Mouse (Mus musculus): ENCODE measurements around the gene Pigb. TPM values are rescaled to one million over a fixed set of nuclear protein-coding genes. Genes with fewer than 3 reads are reported as not detected.
"Not testable (repeated sequence)": the region's sequence is repeated elsewhere in the genome, so short reads cannot be mapped to it uniquely, and the experiment has no call there.

Pigb gene
- polyA plus RNA-seq (2012; rRNA removed): 18.3 and 24.3 TPM in 2 replicates

GRCm38 (mm10) chr9:73040080-73040479, at the start of gene Pigb:
Gene Pigb, minus strand, starts transcription at chr9:73040378.
- DNase-seq (ENCODE audit: extremely low spot score in 1 of 2, low spot score in 1 of 2): no peak

GRCm38 (mm10) chr9:73089222-73089920, 49.2 kb upstream of the Pigb start:
- no peak for DNase-seq (ENCODE audit: extremely low spot score in 1 of 2, low spot score in 1 of 2)

GRCm38 (mm10) chr9:73087581-73087980, 47.4 kb upstream of the Pigb start:
- no peak for DNase-seq (ENCODE audit: extremely low spot score in 1 of 2, low spot score in 1 of 2)

- no peak for DNase-seq (ENCODE audit: extremely low spot score in 1 of 2, low spot score in 1 of 2)
Observed at GRCm38 (mm10) chr9:73087121-73087520, 46.9 kb upstream of the Pigb start.

GRCm38 (mm10) chr9:73085845-73086244, 45.7 kb upstream of the Pigb start:
- DNase-seq (ENCODE audit: extremely low spot score in 1 of 2, low spot score in 1 of 2): no peak

GRCm38 (mm10) chr9:73083956-73084355, 43.8 kb upstream of the Pigb start:
- no peak for DNase-seq (ENCODE audit: extremely low spot score in 1 of 2, low spot score in 1 of 2)

GRCm38 (mm10) chr9:73082291-73083000, 42.3 kb upstream of the Pigb start:
- DNase-seq (ENCODE audit: extremely low spot score in 1 of 2, low spot score in 1 of 2): no peak

GRCm38 (mm10) chr9:73079801-73080325, 39.7 kb upstream of the Pigb start:
- DNase-seq (ENCODE audit: extremely low spot score in 1 of 2, low spot score in 1 of 2): no peak

- not testable (repeated sequence) for DNase-seq (ENCODE audit: extremely low spot score in 1 of 2, low spot score in 1 of 2)
Observed at GRCm38 (mm10) chr9:73079349-73079748, 39.2 kb upstream of the Pigb start.

- no peak for DNase-seq (ENCODE audit: extremely low spot score in 1 of 2, low spot score in 1 of 2)
Observed at GRCm38 (mm10) chr9:73073169-73073568, 33.0 kb upstream of the Pigb start.

- no peak for DNase-seq (ENCODE audit: extremely low spot score in 1 of 2, low spot score in 1 of 2)
Observed at GRCm38 (mm10) chr9:73072426-73072825, 32.2 kb upstream of the Pigb start.

- DNase-seq (ENCODE audit: extremely low spot score in 1 of 2, low spot score in 1 of 2): peak in 1 of 2 experiments; percentile 37
Observed at GRCm38 (mm10) chr9:73070971-73071659, 30.9 kb upstream of the Pigb start.

- DNase-seq (ENCODE audit: extremely low spot score in 1 of 2, low spot score in 1 of 2): no peak
Observed at GRCm38 (mm10) chr9:73068688-73069087, 28.5 kb upstream of the Pigb start.

GRCm38 (mm10) chr9:73068230-73068679, 28.1 kb upstream of the Pigb start:
- DNase-seq (ENCODE audit: extremely low spot score in 1 of 2, low spot score in 1 of 2): peak; percentile 77 to 82

GRCm38 (mm10) chr9:73067086-73067485, 26.9 kb upstream of the Pigb start:
- DNase-seq (ENCODE audit: extremely low spot score in 1 of 2, low spot score in 1 of 2): no peak

GRCm38 (mm10) chr9:73063621-73064290, 23.6 kb upstream of the Pigb start:
- DNase-seq (ENCODE audit: extremely low spot score in 1 of 2, low spot score in 1 of 2): no peak

GRCm38 (mm10) chr9:73059224-73059623, 19.0 kb upstream of the Pigb start:
- DNase-seq (ENCODE audit: extremely low spot score in 1 of 2, low spot score in 1 of 2): no peak

- no peak for DNase-seq (ENCODE audit: extremely low spot score in 1 of 2, low spot score in 1 of 2)
Observed at GRCm38 (mm10) chr9:73055441-73055911, 15.3 kb upstream of the Pigb start.

- no peak for DNase-seq (ENCODE audit: extremely low spot score in 1 of 2, low spot score in 1 of 2)
Observed at GRCm38 (mm10) chr9:73050606-73051005, 10.4 kb upstream of the Pigb start.

GRCm38 (mm10) chr9:73049833-73050232, 9.7 kb upstream of the Pigb start:
- DNase-seq (ENCODE audit: extremely low spot score in 1 of 2, low spot score in 1 of 2): no peak
